Mouse (Mus musculus): ENCODE measurements around the gene Nanog.

DNA sequence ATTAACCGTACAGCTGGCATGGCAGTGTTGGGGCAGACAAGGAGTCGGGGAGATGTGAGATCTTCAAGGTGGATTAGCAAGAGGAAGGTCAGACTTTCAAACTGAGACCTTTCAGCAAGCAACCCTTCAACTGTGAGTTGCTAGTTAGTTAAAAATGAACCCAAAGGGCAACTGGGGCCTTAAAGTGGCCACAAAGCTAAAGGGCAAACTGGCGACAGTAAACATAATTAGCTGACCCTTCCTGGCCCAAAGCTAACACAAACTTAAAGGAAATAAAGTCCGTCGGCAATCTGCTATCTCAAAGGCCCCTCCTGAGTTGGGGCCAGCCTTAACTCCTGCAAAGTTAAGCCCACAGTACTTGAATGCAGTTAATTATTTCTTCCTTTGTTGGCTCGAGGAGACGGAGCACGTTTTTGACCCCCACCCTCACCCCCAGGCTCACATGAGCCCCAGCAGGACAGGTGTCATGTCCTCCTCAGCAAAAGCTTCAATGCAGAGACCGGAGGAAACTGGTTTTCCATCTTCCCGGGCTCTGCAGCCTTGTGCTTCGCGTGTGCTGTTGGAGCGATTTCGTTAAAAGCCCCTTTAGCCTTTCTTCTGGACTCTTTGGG, 43.6 kb upstream of the Nanog start:
- TF ChIP-seq POLR2A (IDR thresholded peaks at IDR 0.05; ENCODE audit: control insufficient read depth, extremely low read depth, insufficient read depth, low read length, poor library complexity) (no peak), CTCF (IDR thresholded peaks at IDR 0.05; ENCODE audit: borderline replicate concordance, control insufficient read depth, extremely low read depth, insufficient read depth, low read length, poor library complexity) (no peak)
